Mouse (Mus musculus): ENCODE measurements at regions not wholly inside any gene's neighbourhood (a gene's known extent, or its start where the extent isn't known, plus 50 kb on each side); places are given as distances from the start of the nearest gene placed in this dataset.

GRCm38 (mm10) chr13:101572246-101572645 lies 195.8 kb downstream of the Pik3r1 start:
- no peak for TF ChIP-seq EP300 (IDR thresholded peaks at IDR 0.05; ENCODE audit: insufficient read depth, low read depth, low read length)
- TF ChIP-seq CTCF (IDR thresholded peaks at IDR 0.05; ENCODE audit: low read depth, low read length), result no peak
- no peak for TF ChIP-seq POLR2A (IDR thresholded peaks at IDR 0.05; ENCODE audit: insufficient read depth, low read length)

All from ES-Bruce4 (cell line).